Mouse (Mus musculus) small intestine, adult 2 months (tissue): ENCODE data around the gene Rrp1b. TPM values are rescaled to one million over a fixed set of nuclear protein-coding genes. Genes with fewer than 3 reads are reported as not detected.

Source experiments
- H3K27ac ChIP-seq: fragments of 200-500 bp; 2 replicates; pipeline ENCODE4 v1.5.1; 2012; ENCODE audit warnings: low read depth, low read length, control low read depth, inconsistent platforms; ENCODE audit not compliant: insufficient read depth
- H3K27me3 ChIP-seq: fragments of 200-500 bp; 2 replicates; pipeline ENCODE4 v1.6.1; 2012; ENCODE audit warnings: mild to moderate bottlenecking, moderate library complexity, low read length, inconsistent platforms; ENCODE audit not compliant: control insufficient read depth, insufficient read depth
- H3K36me3 ChIP-seq: fragments of 200-500 bp; 2 replicates; pipeline ENCODE4 v1.6.1; 2012; ENCODE audit warnings: mild to moderate bottlenecking, low read length, control low read depth, inconsistent platforms; ENCODE audit not compliant: control insufficient read depth, insufficient read depth
- H3K4me1 ChIP-seq: fragments of 200-500 bp; 2 replicates; pipeline ENCODE4 v1.6.1; 2012; ENCODE audit warnings: low read length, inconsistent platforms, mixed read lengths; ENCODE audit not compliant: control insufficient read depth, insufficient read depth, insufficient read length
- H3K4me3 ChIP-seq: fragments of 200-500 bp; 2 replicates; pipeline ENCODE4 v1.5.1; 2012; ENCODE audit warnings: low read depth, mild to moderate bottlenecking, control low read depth, inconsistent platforms, low read length, moderate library complexity
- CTCF ChIP-seq: fragments of 200-500 bp; IDR thresholded peaks from 2 replicates; pipeline ENCODE4 v1.5.1; 2012; ENCODE audit warnings: low read depth, mild to moderate bottlenecking, control low read depth, inconsistent platforms, low read length, moderate library complexity, mixed read lengths; ENCODE audit not compliant: insufficient replicate concordance, insufficient read length; ENCODE audit errors: extremely low read depth
- POLR2A ChIP-seq: fragments of 200-500 bp; IDR thresholded peaks from 2 replicates; pipeline ENCODE4 v1.6.1; 2012; ENCODE audit warnings: low read depth, mild to moderate bottlenecking, control low read depth, inconsistent platforms, low read length, moderate library complexity
- whole genome bisulfite sequencing: fragments of 180-500 bp; shearing (Covaris S2); methylation state at CpG from one replicate; pipeline ENCODE4 v1.1.7; 2018; 5-methylcytosine and 5-hydroxymethylcytosine counted together
- polyA plus RNA-seq: library from polyadenylated mRNA; depleted of rRNA; stranded (reverse); fragments of >200 nt; gene quantifications from 2 replicates; pipeline ENCODE4 v1.2.3, GENCODE M21; 2012

The Rrp1b gene
- polyA plus RNA-seq, 1 experiment = 2.7 TPM

DNA sequence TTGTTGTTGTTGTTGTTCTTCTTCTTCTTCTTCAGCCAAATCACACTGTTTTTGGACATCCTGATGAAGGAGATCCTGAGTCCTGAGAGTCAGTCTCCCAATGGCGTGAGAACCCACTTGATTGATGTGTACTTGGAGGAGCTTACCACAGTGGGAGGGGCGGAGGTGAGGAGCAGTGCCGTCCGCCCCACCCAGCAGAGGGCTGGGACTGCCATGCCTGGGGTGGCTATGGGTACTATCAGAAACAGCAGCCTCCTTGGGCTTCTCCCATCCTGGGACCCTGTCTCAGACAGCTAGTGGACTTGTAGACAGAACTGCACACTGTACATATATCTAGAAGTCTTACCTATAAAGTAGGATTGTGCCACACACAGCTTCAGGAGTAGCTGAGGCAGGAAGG, 14.0 kb downstream of the Rrp1b start:
- Histone ChIP-seq H3K36me3 (peaks cover 30% of the 10 kb centered on the region), H3K4me3 (no peak overlapping the region), H3K4me1 (no peaks in the 10 kb centered on the region), H3K27ac (no peak overlapping the region), H3K27me3 (no peaks in the 10 kb centered on the region)
- no peak for TF ChIP-seq CTCF
- no peak for TF ChIP-seq POLR2A
- WGBS = 91% methylated on average over 4 of the region's 4 CpGs

DNA sequence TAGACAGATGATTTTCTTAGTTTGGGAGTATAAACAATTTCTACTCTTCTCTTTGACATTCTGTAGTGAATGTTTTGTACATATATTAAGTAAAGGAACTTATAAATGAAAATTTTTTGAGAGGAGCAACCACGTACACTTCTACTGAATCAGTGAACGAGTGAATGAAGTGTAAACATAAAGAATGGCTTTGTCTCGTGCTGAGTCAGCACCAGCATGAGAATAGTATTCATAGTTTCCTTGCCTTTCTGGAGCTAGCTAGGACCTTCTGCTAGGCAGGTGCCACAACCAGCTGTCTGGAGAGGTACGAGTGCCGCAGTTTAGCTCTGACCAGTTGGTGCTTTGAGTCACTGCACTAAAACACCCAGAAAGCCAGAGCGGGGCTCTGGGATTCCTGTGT, 14.7 kb downstream of the Rrp1b start:
- 90% methylated on average over 6 of the region's 6 CpGs for WGBS
- no peaks in the 10 kb centered on the region for H3K27me3 ChIP-seq

DNA sequence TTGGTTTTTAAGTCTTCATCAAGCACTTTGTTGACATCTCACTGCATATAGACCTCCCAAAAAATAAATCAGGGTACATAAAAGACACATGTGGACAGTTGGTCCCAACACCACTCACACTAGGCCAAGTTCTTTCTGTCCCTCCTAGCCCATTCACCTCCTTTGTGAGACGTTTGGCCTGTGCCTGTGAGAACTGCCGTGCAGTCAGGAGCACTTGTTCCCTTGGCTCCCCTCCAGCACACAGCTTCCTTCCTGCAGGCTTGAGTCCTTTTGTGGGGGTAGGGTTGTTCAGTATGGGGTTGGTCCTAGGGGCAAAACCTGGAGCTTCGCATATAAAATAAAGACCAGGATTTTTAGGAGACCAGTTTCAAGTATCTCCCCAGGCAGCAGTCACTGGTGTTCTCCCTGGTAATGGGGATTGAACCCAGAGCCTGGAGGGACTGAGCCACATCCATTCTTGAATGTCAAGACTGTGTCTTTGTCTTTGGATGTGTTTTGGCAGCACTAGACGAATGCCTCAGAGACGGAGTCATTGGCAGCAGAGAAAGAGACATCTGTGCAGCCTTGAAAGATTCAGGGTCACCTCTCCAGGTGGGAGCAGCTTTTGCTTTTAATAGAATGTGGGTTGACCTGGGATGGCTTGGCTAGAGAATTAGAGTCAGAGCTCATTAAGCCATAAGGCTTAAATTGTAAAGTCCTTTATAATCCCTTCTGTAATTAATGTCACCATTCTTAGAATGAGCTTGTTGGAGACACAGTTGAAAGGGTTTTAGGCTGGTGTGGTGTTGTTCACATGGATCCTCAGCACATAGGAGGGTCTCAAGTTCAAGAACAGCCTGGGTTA, 16.6 kb downstream of the Rrp1b start:
- H3K36me3 ChIP-seq = peaks cover 32% of the 10 kb centered on the region
- H3K4me3 ChIP-seq = no peak overlapping the region
- H3K4me1 ChIP-seq = no peaks in the 10 kb centered on the region
- WGBS = 66% methylated on average over 5 of the region's 5 CpGs
- no peak for TF ChIP-seq CTCF
- no peak for TF ChIP-seq POLR2A
- no peaks in the 10 kb centered on the region for H3K27me3 ChIP-seq
- 0 out of 2 replicates have a peak overlapping the region, but pooled peaks have one; percentile 5 for H3K27ac ChIP-seq

More for the DNA sequence above, 14.7 kb downstream of the Rrp1b start:
- TF ChIP-seq CTCF (no peak), POLR2A (no peak)
- Histone ChIP-seq H3K27ac (no peak overlapping the region), H3K4me3 (no peak overlapping the region), H3K36me3 (peaks cover 32% of the 10 kb centered on the region), H3K4me1 (no peaks in the 10 kb centered on the region)

GRCm38 (mm10) chr17:32053677-32054076, 17.8 kb downstream of the Rrp1b start:
- Histone ChIP-seq H3K4me1 (no peaks in the 10 kb centered on the region), H3K27me3 (no peaks in the 10 kb centered on the region)

GRCm38 (mm10) chr17:32057843-32058242, 21.9 kb downstream of the Rrp1b start:
- Histone ChIP-seq H3K4me1 (no peaks in the 10 kb centered on the region), H3K27me3 (no peaks in the 10 kb centered on the region), H3K27ac (no peak overlapping the region), H3K36me3 (peaks cover 25% of the 10 kb centered on the region), H3K4me3 (no peak overlapping the region)
- no peak for TF ChIP-seq POLR2A
- WGBS = 97% methylated on average over 2 of the region's 2 CpGs

More at GRCm38 (mm10) chr17:32053677-32054076, 17.8 kb downstream of the Rrp1b start:
- Histone ChIP-seq H3K27ac (peak overlapping the region; percentile 37; the same call in 1 of the 2 replicates), H3K36me3 (peaks cover 36% of the 10 kb centered on the region), H3K4me3 (no peak overlapping the region)
- 80% methylated on average over 5 of the region's 5 CpGs for WGBS
- TF ChIP-seq POLR2A (no peak), CTCF (no peak)

DNA sequence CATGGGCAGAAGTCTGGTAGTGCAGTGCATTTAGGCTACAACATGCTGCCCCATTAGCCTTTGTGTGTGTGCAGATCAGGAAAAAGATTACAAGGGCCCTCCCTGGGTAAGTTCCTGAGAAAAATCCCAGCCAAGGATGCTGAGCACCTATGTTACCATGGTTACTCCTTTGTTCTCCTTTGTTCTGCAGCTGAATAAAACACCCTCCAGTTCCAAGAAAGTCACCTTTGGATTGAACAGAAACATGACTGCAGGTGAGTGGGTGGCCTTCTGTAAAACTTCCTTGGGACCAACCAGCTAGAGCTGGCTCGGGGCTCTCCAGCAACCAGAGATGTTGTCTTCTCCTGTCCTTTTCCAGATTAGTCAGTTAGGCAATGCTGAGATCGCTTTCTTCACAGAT, 23.2 kb downstream of the Rrp1b start:
- no peaks in the 10 kb centered on the region for H3K4me1 ChIP-seq
- no peak overlapping the region for H3K4me3 ChIP-seq
- peaks cover 22% of the 10 kb centered on the region for H3K36me3 ChIP-seq
- no peak for TF ChIP-seq CTCF
- no peak for TF ChIP-seq POLR2A
- 97% methylated on average over 2 of the region's 2 CpGs for WGBS
- no peak overlapping the region for H3K27ac ChIP-seq
- H3K27me3 ChIP-seq = no peaks in the 10 kb centered on the region

GRCm38 (mm10) chr17:32061219-32061618, 25.3 kb downstream of the Rrp1b start:
- Histone ChIP-seq H3K4me1 (no peaks in the 10 kb centered on the region), H3K36me3 (peaks cover 20% of the 10 kb centered on the region), H3K27ac (no peak overlapping the region), H3K4me3 (no peak overlapping the region), H3K27me3 (no peaks in the 10 kb centered on the region)
- WGBS = 95% methylated on average over 14 of the region's 14 CpGs
- TF ChIP-seq CTCF = no peak
- TF ChIP-seq POLR2A = no peak
